Comparison of ENCODE assay signal across 8 mouse cellular contexts in the genomic region with DNA sequence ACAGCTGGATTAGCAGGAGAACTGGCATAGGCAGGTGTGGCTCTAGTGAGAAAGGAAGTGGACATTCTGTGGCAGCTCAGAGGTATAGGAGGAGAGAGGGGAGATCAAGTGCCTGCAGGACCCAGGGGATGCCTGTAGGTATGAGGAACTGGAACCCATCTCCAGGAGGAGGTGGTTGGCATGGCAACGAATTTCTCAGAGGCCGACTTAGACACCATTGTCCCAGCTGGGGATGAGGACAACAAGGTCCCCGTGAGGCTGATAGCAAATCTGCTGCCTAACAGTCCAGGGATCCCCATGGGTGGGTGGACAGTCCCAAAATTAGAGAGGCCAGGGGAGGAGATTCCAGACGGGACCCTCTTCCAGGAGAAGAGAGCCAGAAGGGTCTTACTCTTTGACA. TPM values are rescaled to one million over a fixed set of nuclear protein-coding genes. Genes with fewer than 3 reads are reported as not detected.
DNase-seq lines count a peak whose midpoint lies in the region; ATAC-seq and TF ChIP-seq lines count a peak whose summit lies in the region.

No protein-coding gene starts in this region.

- no peak overlapping the region for H3K9ac ChIP-seq in liver, embryonic 11.5 days (ENCODE audit: low read depth, low read length)
- no peak overlapping the region for H3K9ac ChIP-seq in liver, postnatal 0 days (replicated peaks)
- peak overlapping the region; percentile 40 for H3K9ac ChIP-seq in embryonic facial prominence, embryonic 15.5 days
- H3K9ac ChIP-seq in limb, embryonic 13.5 days = peak overlapping the region; percentile 83; the same call in 1 of the 2 replicates
- H3K9ac ChIP-seq in stomach, embryonic 15.5 days = no peak overlapping the region

- no peak for ATAC-seq in liver, embryonic 11.5 days (replicated peaks; ENCODE audit: low FRiP score)
- no peak for ATAC-seq in liver, postnatal 0 days
- ATAC-seq in embryonic facial prominence, embryonic 15.5 days (ENCODE audit: insufficient number of reproducible peaks, low FRiP score, low TSS enrichment, low read depth) = no peak
- ATAC-seq in limb, embryonic 13.5 days (ENCODE audit: low FRiP score, low read depth) = no peak
- ATAC-seq in stomach, embryonic 15.5 days (ENCODE audit: insufficient read depth, low FRiP score, low read depth) = no peak

- DNase-seq in liver, embryonic 11.5 days (ENCODE audit: low spot score) = no peak
- no peak for DNase-seq in liver, postnatal 0 days
- DNase-seq in cerebellum, adult 11 months = no peak
- no peak for DNase-seq in layer of hippocampus, postnatal 36 days
- no peak for DNase-seq in kidney, adult 8-10 months

- no peak for TF ChIP-seq CTCF in liver, postnatal 0 days (IDR thresholded peaks at IDR 0.05; ENCODE audit: low read depth)

- WGBS in liver, embryonic 11.5 days = 2% methylated on average over 4 of the region's 4 CpGs
- WGBS in liver, postnatal 0 days (ENCODE audit: insufficient replicate concordance) = 1% methylated on average over 4 of the region's 4 CpGs
- 7% methylated on average over 4 of the region's 4 CpGs for WGBS in embryonic facial prominence, embryonic 15.5 days
- WGBS in limb, embryonic 13.5 days = 1% methylated on average over 4 of the region's 4 CpGs
- WGBS in stomach, embryonic 15.5 days = 5% methylated on average over 4 of the region's 4 CpGs

- no peaks in the 10 kb centered on the region for H3K36me3 ChIP-seq in liver, embryonic 11.5 days (ENCODE audit: control insufficient read depth, insufficient read depth, low read length)
- no peaks in the 10 kb centered on the region for H3K36me3 ChIP-seq in liver, postnatal 0 days (replicated peaks; ENCODE audit: insufficient read depth, low read length)
- H3K36me3 ChIP-seq in embryonic facial prominence, embryonic 15.5 days = no peaks in the 10 kb centered on the region
- peaks cover 4% of the 10 kb centered on the region; the same call in 1 of the 2 replicates for H3K36me3 ChIP-seq in limb, embryonic 13.5 days
- no peaks in the 10 kb centered on the region for H3K36me3 ChIP-seq in stomach, embryonic 15.5 days

- no peaks in the 10 kb centered on the region for H3K9me3 ChIP-seq in liver, embryonic 11.5 days (ENCODE audit: control insufficient read depth, low read length)
- H3K9me3 ChIP-seq in liver, postnatal 0 days (ENCODE audit: low read length) = no peaks in the 10 kb centered on the region
- H3K9me3 ChIP-seq in embryonic facial prominence, embryonic 15.5 days (replicated peaks) = no peaks in the 10 kb centered on the region
- H3K9me3 ChIP-seq in limb, embryonic 13.5 days = no peaks in the 10 kb centered on the region
- no peaks in the 10 kb centered on the region for H3K9me3 ChIP-seq in stomach, embryonic 15.5 days

- H3K4me2 ChIP-seq in liver, embryonic 11.5 days = peak overlapping the region; percentile 98
- H3K4me2 ChIP-seq in liver, postnatal 0 days (ENCODE audit: low read depth, low read length) = no peak overlapping the region
- peak overlapping the region; percentile 87 for H3K4me2 ChIP-seq in embryonic facial prominence, embryonic 15.5 days (replicated peaks)
- H3K4me2 ChIP-seq in limb, embryonic 13.5 days (replicated peaks) = peak overlapping the region; percentile 93
- H3K4me2 ChIP-seq in stomach, embryonic 15.5 days = peak overlapping the region; percentile 94

- no peak overlapping the region for H3K27ac ChIP-seq in liver, embryonic 11.5 days (ENCODE audit: low read depth, low read length)
- H3K27ac ChIP-seq in liver, postnatal 0 days (ENCODE audit: low read depth) = no peak overlapping the region
- peak overlapping the region; percentile 75; the same call in 1 of the 2 replicates for H3K27ac ChIP-seq in embryonic facial prominence, embryonic 15.5 days (replicated peaks)
- no peak overlapping the region for H3K27ac ChIP-seq in limb, embryonic 13.5 days
- no peak overlapping the region; the same call in 1 of the 2 replicates for H3K27ac ChIP-seq in stomach, embryonic 15.5 days

- peaks cover 99% of the 10 kb centered on the region for H3K27me3 ChIP-seq in liver, embryonic 11.5 days (replicated peaks; ENCODE audit: control insufficient read depth, insufficient read depth, low read length)
- H3K27me3 ChIP-seq in liver, postnatal 0 days (ENCODE audit: insufficient read depth, low read length) = peaks cover 99% of the 10 kb centered on the region
- H3K27me3 ChIP-seq in embryonic facial prominence, embryonic 15.5 days = peaks cover 8% of the 10 kb centered on the region; the same call in 1 of the 2 replicates
- H3K27me3 ChIP-seq in limb, embryonic 13.5 days = peaks cover 59% of the 10 kb centered on the region
- peaks cover 22% of the 10 kb centered on the region for H3K27me3 ChIP-seq in stomach, embryonic 15.5 days (replicated peaks)

- H3K4me1 ChIP-seq in liver, embryonic 11.5 days (replicated peaks; ENCODE audit: control insufficient read depth, insufficient read depth, low read length) = peaks cover 25% of the 10 kb centered on the region
- peaks cover 27% of the 10 kb centered on the region for H3K4me1 ChIP-seq in liver, postnatal 0 days (ENCODE audit: insufficient read depth)
- peaks cover 76% of the 10 kb centered on the region for H3K4me1 ChIP-seq in embryonic facial prominence, embryonic 15.5 days
- H3K4me1 ChIP-seq in limb, embryonic 13.5 days = peaks cover 81% of the 10 kb centered on the region
- H3K4me1 ChIP-seq in stomach, embryonic 15.5 days = peaks cover 62% of the 10 kb centered on the region

- peak overlapping the region; percentile 39 for H3K4me3 ChIP-seq in liver, embryonic 11.5 days (ENCODE audit: low read depth, low read length)
- H3K4me3 ChIP-seq in liver, postnatal 0 days (ENCODE audit: low read depth, low read length) = no peak overlapping the region
- peak overlapping the region; percentile 75 for H3K4me3 ChIP-seq in embryonic facial prominence, embryonic 15.5 days (replicated peaks)
- H3K4me3 ChIP-seq in limb, embryonic 13.5 days = peak overlapping the region; percentile 81
- peak overlapping the region; percentile 89 for H3K4me3 ChIP-seq in stomach, embryonic 15.5 days (replicated peaks)

- no peak for TF ChIP-seq EP300 in liver, postnatal 0 days (IDR thresholded peaks at IDR 0.05; ENCODE audit: low read depth)

RNA-seq across cellular contexts. Expression of gene Cacnb3, which starts 2.3 kb away (rescaled TPM):
- polyA plus RNA-seq in liver, embryonic 11.5 days (2014; fragmentation: Nextera tagmentation; extraction: Ambion mirVana) = 13.2 TPM in 2 replicates
- 0.38 and 0.58 TPM in 2 replicates for polyA plus RNA-seq in liver, postnatal 0 days (2015; fragmentation: Nextera tagmentation; extraction: Ambion mirVana)
- 45.7 and 48.2 TPM in 2 replicates for polyA plus RNA-seq in embryonic facial prominence, embryonic 15.5 days (2015; fragmentation: Nextera tagmentation; extraction: Ambion mirVana)
- 43.7 and 48.2 TPM in 2 replicates for polyA plus RNA-seq in limb, embryonic 13.5 days (2015; fragmentation: Nextera tagmentation; extraction: Ambion mirVana)
- polyA plus RNA-seq in stomach, embryonic 15.5 days (2015; fragmentation: Nextera tagmentation; extraction: Ambion mirVana) = 29.0 and 32.2 TPM in 2 replicates
- total RNA-seq in layer of hippocampus, postnatal 36 days (2021) = 100 to 1,000 TPM; 198 to 206 TPM

RNA-seq across cellular contexts. Expression of gene Adcy6, which starts 23.0 kb away (rescaled TPM):
- 8.3 and 12.3 TPM in 2 replicates for polyA plus RNA-seq in liver, embryonic 11.5 days (2014; fragmentation: Nextera tagmentation; extraction: Ambion mirVana)
- polyA plus RNA-seq in liver, postnatal 0 days (2015; fragmentation: Nextera tagmentation; extraction: Ambion mirVana) = 5.3 and 7.7 TPM in 2 replicates
- 18.1 and 19.6 TPM in 2 replicates for polyA plus RNA-seq in embryonic facial prominence, embryonic 15.5 days (2015; fragmentation: Nextera tagmentation; extraction: Ambion mirVana)
- 16.9 and 17.1 TPM in 2 replicates for polyA plus RNA-seq in limb, embryonic 13.5 days (2015; fragmentation: Nextera tagmentation; extraction: Ambion mirVana)
- polyA plus RNA-seq in stomach, embryonic 15.5 days (2015; fragmentation: Nextera tagmentation; extraction: Ambion mirVana) = 21.9 and 22.5 TPM in 2 replicates
- 10 to 100 TPM; 43.7 to 48.8 TPM for total RNA-seq in layer of hippocampus, postnatal 36 days (2021)

RNA-seq across cellular contexts. Expression of gene Ddx23, which starts 29.8 kb away (rescaled TPM):
- polyA plus RNA-seq in liver, embryonic 11.5 days (2014; fragmentation: Nextera tagmentation; extraction: Ambion mirVana) = 18.8 and 19.4 TPM in 2 replicates
- polyA plus RNA-seq in liver, postnatal 0 days (2015; fragmentation: Nextera tagmentation; extraction: Ambion mirVana) = 4.7 and 9.2 TPM in 2 replicates
- polyA plus RNA-seq in embryonic facial prominence, embryonic 15.5 days (2015; fragmentation: Nextera tagmentation; extraction: Ambion mirVana) = 25.1 and 27.9 TPM in 2 replicates
- 34.5 and 35.5 TPM in 2 replicates for polyA plus RNA-seq in limb, embryonic 13.5 days (2015; fragmentation: Nextera tagmentation; extraction: Ambion mirVana)
- 22.9 and 26.8 TPM in 2 replicates for polyA plus RNA-seq in stomach, embryonic 15.5 days (2015; fragmentation: Nextera tagmentation; extraction: Ambion mirVana)
- 10 to 100 TPM; 87.5 to 92.0 TPM for total RNA-seq in layer of hippocampus, postnatal 36 days (2021)

RNA-seq across cellular contexts. Expression of gene Rnd1, which starts 44.3 kb away (rescaled TPM):
- 0.60 and 0.68 TPM in 2 replicates for polyA plus RNA-seq in liver, embryonic 11.5 days (2014; fragmentation: Nextera tagmentation; extraction: Ambion mirVana)
- polyA plus RNA-seq in liver, postnatal 0 days (2015; fragmentation: Nextera tagmentation; extraction: Ambion mirVana) = 0.94 and 1.2 TPM in 2 replicates
- 0.60 and 1.1 TPM in 2 replicates for polyA plus RNA-seq in embryonic facial prominence, embryonic 15.5 days (2015; fragmentation: Nextera tagmentation; extraction: Ambion mirVana)
- 0.87 and 1.1 TPM in 2 replicates for polyA plus RNA-seq in limb, embryonic 13.5 days (2015; fragmentation: Nextera tagmentation; extraction: Ambion mirVana)
- 1.3 and 1.4 TPM in 2 replicates for polyA plus RNA-seq in stomach, embryonic 15.5 days (2015; fragmentation: Nextera tagmentation; extraction: Ambion mirVana)
- total RNA-seq in layer of hippocampus, postnatal 36 days (2021) = 1 to 10 TPM; 7.2 to 7.6 TPM

Comparison
In these comparisons a context has a peak if more than half of its experiments do, and no peak if none do; other contexts are left out.
1. H3K9ac ChIP-seq: peak in embryonic facial prominence, embryonic 15.5 days (single experiment) and limb, embryonic 13.5 days (single experiment); none in liver, embryonic 11.5 days (single experiment), liver, postnatal 0 days (single experiment) and stomach, embryonic 15.5 days (single experiment).